Mouse (Mus musculus): ENCODE measurements around the gene Magohb.

GRCm38 (mm10) chr6:131292276-131292990, 611 bp downstream of the Magohb start:
- no peak for TF ChIP-seq TCF12 (IDR thresholded peaks at IDR 0.05; ENCODE audit: insufficient read depth, poor library complexity, severe bottlenecking)
- no peak for TF ChIP-seq POLR2A (IDR thresholded peaks at IDR 0.05; ENCODE audit: insufficient read length, low read depth)
- no peak for TF ChIP-seq MYOD1 (IDR thresholded peaks at IDR 0.05; ENCODE audit: control insufficient read depth in 1 of 3, insufficient read length in 2 of 3, low read depth in 2 of 3)
- TF ChIP-seq CEBPB (IDR thresholded peaks at IDR 0.05; ENCODE audit: insufficient read depth, poor library complexity, severe bottlenecking), result no peak
- no peak for TF ChIP-seq USF1 (IDR thresholded peaks at IDR 0.05; ENCODE audit: low read depth)
- no peak for TF ChIP-seq MYOG (IDR thresholded peaks at IDR 0.05; ENCODE audit: control insufficient read depth in 1 of 3, insufficient read depth in 1 of 3, insufficient read length in 2 of 3, low read depth in 2 of 3)
- TF ChIP-seq MAX (IDR thresholded peaks at IDR 0.05; ENCODE audit: low read depth), result no peak
- TF ChIP-seq E2F4 (IDR thresholded peaks at IDR 0.05; ENCODE audit: insufficient read depth), result no peak
